Mouse (Mus musculus): ENCODE measurements at regions not wholly inside any gene's neighbourhood (a gene's known extent, or its start where the extent isn't known, plus 50 kb on each side); places are given as distances from the start of the nearest gene placed in this dataset.

DNA sequence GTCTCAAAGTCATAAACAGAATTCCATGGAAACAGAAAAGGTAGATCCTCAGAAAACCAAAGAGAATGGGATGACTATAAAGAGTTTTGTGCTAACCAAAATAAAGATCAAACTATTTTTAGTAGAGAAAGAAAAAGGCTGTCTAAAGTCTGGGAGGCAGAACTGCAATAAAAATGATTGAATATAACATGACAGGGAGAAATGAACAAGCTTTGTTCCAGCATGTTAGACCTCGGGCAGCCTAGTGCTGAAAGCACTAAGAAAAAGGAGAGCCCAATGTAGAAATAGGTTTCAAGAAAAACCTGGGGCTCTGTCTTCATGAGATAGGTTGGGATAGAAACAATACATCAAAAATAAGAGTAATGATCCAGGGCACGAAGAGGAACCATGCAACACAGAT is 135.4 kb upstream of the Pcdh7 start:
- intact Hi-C loops (cut with DNase I), result no loop called here
- DNase-seq (ENCODE audit: low spot score in 2 of 2), result no peak

DNA sequence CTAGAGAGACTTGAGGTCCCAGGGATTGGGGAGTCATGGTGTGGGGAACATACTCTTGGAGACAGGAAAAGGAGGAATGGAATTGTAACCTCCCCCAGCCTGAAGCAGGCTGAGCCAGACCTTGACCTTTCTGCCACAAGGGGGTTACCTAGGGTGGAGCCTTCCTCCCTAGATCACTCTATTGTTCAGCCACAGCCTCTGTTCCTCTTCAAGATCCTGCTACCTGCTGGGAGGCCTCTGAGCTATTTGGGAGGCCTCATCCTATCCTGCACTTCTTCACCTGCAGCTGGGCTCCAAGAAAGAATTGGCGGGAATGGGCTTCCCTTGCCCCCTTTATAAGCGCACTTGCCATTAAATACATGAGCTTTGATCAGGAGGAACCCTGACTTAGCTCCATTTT is 130.8 kb upstream of the Pcdh7 start:
- intact Hi-C loops (cut with DNase I), result no loop called here
- no peak for DNase-seq (ENCODE audit: low spot score in 2 of 2)

DNA sequence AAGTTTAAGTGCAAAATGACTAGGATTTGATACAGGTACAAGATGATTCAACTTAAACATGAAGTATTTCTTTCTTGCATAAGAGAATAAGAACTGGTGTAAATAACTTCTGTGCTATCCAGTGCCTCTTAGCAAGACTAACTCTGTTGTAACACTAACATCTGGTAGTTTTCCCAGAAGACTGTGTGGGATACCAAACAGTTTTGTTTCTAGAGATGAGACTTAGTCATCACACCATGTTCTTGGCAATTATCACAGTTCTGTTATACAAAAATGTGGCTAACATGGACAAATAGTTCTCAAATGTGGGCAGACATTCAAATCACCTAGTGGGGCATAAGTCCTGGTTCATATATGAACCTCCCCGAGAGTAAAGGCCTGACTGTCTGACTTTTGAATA is 121.8 kb upstream of the Pcdh7 start:
- intact Hi-C loops (cut with DNase I), result no loop called here
- peak in 1 of 2 experiments; percentile 62 for DNase-seq (ENCODE audit: low spot score in 2 of 2)

DNA sequence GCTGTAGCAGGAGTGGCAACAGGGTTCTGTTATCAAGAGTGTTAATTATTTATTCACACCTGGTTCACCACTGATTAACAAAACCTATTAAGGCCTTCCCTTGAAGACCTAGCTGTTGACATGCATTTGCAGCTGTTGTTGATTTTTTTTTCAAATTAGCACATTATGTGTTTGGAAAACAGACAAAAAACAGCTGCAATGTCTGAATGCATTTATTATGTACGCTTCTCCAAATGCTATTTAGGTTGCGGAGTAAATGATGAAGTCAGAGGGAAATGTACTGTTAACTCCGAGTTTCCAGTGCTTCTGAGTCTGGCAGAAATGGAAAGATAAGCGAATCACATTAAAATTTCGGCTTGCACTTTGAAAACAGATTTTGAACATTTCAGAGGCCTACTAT is 120.7 kb upstream of the Pcdh7 start:
- intact Hi-C loops (cut with DNase I), result no loop called here
- DNase-seq (ENCODE audit: low spot score in 2 of 2), result no peak

DNA sequence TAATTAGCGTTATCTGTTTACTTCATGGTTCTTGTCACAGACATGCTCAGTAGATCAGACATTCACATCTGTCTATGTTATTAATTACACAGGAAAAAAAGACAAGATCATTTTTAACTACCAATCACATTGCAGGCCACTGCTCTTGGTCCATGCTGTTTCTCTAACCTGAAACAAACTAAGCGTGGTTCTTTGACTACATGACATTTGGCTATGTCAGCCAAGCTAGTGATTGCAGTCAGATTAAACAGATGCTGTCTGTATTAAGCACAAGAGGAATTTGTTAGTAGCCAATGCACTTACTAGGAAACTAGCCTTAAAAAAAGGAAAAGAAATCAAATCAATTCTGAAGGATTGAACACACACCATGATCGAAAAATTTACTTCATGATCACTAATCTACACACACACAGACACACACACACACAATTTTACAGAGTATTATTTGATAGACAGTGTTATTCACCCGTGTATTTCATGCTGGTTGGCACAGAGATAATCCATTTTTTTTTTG is 119.5 kb upstream of the Pcdh7 start:
- DNase-seq (ENCODE audit: low spot score in 2 of 2), result no peak
- intact Hi-C loops (cut with DNase I), result no loop called here
